Mouse (Mus musculus): ENCODE results near the gene Ttyh1.

DNA sequence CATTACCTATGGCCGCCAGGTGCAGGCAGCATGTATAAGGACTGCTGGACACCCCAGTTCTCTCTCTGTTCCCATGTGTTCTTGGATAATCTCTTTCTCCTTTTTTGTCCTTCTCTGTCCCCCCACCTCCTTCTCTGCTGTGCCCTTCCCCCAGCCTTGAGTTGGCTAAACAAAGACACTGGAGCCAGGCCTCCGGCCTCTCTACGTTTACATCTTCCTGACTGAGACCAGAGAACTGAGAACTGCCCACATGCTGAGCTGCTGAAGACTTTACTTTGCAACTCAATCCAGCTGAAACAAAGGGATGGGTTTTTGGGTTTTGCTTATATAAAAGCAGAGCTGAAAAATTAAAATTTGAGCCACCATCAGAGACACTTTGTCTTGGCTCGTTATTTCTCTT is 35.8 kb downstream of the Ttyh1 start:
- no peak for TF ChIP-seq ZC3H11A (IDR thresholded peaks at IDR 0.05; ENCODE audit: borderline replicate concordance, low read depth, low read length)
- TF ChIP-seq CHD2 (IDR thresholded peaks at IDR 0.05; ENCODE audit: low read depth, low read length), result no peak
- TF ChIP-seq MAFK (IDR thresholded peaks at IDR 0.05; ENCODE audit: insufficient read depth, low read depth, low read length), result no peak

All from ES-E14 (cell line).